Mouse (Mus musculus): ENCODE measurements around the gene Idi1.

- TF ChIP-seq MAX (IDR thresholded peaks at IDR 0.05) (no peak), MYOG (IDR thresholded peaks at IDR 0.05; ENCODE audit: control insufficient read depth, extremely low read depth, insufficient read length) (no peak), CTCF (IDR thresholded peaks at IDR 0.05; ENCODE audit: control insufficient read depth, insufficient read depth, insufficient read length) (no peak), FOSL1 (IDR thresholded peaks at IDR 0.05; ENCODE audit: insufficient read depth, low read length, poor library complexity, severe bottlenecking) (no peak), CEBPB (IDR thresholded peaks at IDR 0.05; ENCODE audit: low read depth) (no peak), USF1 (IDR thresholded peaks at IDR 0.05; ENCODE audit: low read depth) (no peak), MYOD1 (IDR thresholded peaks at IDR 0.05; ENCODE audit: control insufficient read depth, insufficient read length, low read depth) (no peak)
Observed at GRCm38 (mm10) chr13:8838394-8838793, 46.9 kb upstream of the Idi1 start.

Measured in C2C12 (cell line).